Mouse (Mus musculus) hindbrain, embryonic 10.5 days (tissue): ENCODE results near the gene Gpx4. TPM values are rescaled to one million over a fixed set of nuclear protein-coding genes. Genes with fewer than 3 reads are reported as not detected.

Experiments
- DNase-seq: peaks from one replicate; pipeline ENCODE4 v3.0.0-alpha.2; 2017; ENCODE audit warnings: low spot score
- H3K27ac ChIP-seq: fragments of 300-500 bp; sonication (generic); 2 replicates; pipeline ENCODE4 v1.5.1; 2016; ENCODE audit warnings: mild to moderate bottlenecking, moderate library complexity
- H3K27me3 ChIP-seq: fragments of 300-500 bp; sonication (generic); 2 replicates; pipeline ENCODE4 v1.6.1; 2016; ENCODE audit warnings: mild to moderate bottlenecking; ENCODE audit not compliant: poor library complexity, insufficient read depth, severe bottlenecking
- H3K36me3 ChIP-seq: fragments of 300-500 bp; sonication (generic); 2 replicates; pipeline ENCODE4 v1.6.1; 2016; ENCODE audit warnings: mild to moderate bottlenecking, moderate library complexity
- H3K4me1 ChIP-seq: fragments of 300-500 bp; sonication (generic); replicated peaks from 2 replicates; pipeline ENCODE4 v1.6.1; 2016; ENCODE audit warnings: mild to moderate bottlenecking
- H3K4me3 ChIP-seq: fragments of 300-500 bp; sonication (generic); 2 replicates; pipeline ENCODE4 v1.5.1; 2016; ENCODE audit warnings: mild to moderate bottlenecking, moderate library complexity
- H3K9me3 ChIP-seq: fragments of 300-500 bp; sonication (generic); 2 replicates; pipeline ENCODE4 v1.6.1; 2016; ENCODE audit warnings: mild to moderate bottlenecking, moderate library complexity
- WGBS: fragments of 180-500 bp; shearing (Covaris S2); methylation state at CpG from one replicate; pipeline ENCODE4 v1.1.7; 2016; 5-methylcytosine and 5-hydroxymethylcytosine counted together
- polyA plus RNA-seq: library from polyadenylated mRNA; unstranded; fragments of >200 nt; fragmentation: Nextera tagmentation; extraction: Ambion mirVana; gene quantifications from 2 replicates; pipeline ENCODE4 v1.2.1, GENCODE M21; 2016

The Gpx4 gene
- polyA plus RNA-seq, 1 experiment from 2014 or later = 705 TPM

DNA sequence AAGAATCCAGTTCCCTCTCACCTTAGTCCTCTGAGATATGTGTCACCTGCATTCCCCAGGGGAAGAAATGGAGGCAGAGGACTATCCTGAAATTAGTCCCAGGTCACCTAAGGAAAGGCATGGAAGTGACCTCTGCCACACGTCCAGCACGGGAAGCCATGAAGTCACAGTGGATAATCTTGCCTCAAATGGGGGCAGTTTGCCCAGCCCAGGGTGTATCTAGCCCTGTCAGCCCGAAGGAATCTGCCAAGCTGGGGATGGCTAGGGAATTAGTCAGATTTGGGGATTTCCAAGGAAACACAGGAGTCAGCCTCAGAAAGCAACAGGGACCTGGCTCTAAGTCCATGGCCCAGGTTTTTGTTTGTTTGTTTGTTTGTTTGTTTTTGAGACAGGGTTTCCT lies 57.2 kb downstream of the Gpx4 start:
- no peak for DNase-seq
- H3K4me1 ChIP-seq = peaks cover 34% of the 10 kb centered on the region
- H3K36me3 ChIP-seq = no peaks in the 10 kb centered on the region
- H3K27me3 ChIP-seq = no peaks in the 10 kb centered on the region
- H3K9me3 ChIP-seq = no peaks in the 10 kb centered on the region
- H3K27ac ChIP-seq = no peak overlapping the region
- no peak overlapping the region for H3K4me3 ChIP-seq
- 79% methylated on average over 3 of the region's 3 CpGs for WGBS

DNA sequence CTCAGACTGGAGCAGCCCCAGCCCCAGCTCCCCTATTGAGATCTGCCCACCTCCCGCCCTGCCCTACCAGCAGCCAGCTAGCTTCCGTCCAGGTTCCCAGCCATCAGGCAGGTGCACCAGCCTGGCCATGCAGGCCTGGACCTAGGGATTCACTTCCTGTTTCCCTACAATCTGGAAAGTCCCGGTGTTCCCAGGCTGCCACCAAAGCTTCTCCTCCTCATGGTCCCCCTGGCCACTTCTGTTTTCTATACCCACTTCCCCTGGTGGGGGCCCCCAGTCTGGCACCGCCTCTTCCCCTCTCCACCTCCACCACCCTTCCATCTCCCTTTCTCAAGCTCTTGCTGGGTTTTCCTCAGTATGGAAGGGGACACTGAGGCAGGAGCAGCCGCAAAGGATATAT lies 58.5 kb downstream of the Gpx4 start, which contains the start of gene Sbno2:
Gene Sbno2 (minus strand): TSS at position 112 of the 400 bp plus-strand sequence.
- DNase-seq = no peak
- Histone ChIP-seq H3K4me3 (no peak within 1 kb of the TSS), H3K4me1 (peaks cover 23% of the 10 kb centered on the region), H3K36me3 (no peaks in the 10 kb centered on the region), H3K27ac (0 out of 2 replicates have a peak within 1 kb of the TSS, but pooled peaks have one; percentile 35), H3K27me3 (no peaks in the 10 kb centered on the region), H3K9me3 (no peaks in the 10 kb centered on the region)
- 68% methylated on average over 5 of the region's 5 CpGs for WGBS

DNA sequence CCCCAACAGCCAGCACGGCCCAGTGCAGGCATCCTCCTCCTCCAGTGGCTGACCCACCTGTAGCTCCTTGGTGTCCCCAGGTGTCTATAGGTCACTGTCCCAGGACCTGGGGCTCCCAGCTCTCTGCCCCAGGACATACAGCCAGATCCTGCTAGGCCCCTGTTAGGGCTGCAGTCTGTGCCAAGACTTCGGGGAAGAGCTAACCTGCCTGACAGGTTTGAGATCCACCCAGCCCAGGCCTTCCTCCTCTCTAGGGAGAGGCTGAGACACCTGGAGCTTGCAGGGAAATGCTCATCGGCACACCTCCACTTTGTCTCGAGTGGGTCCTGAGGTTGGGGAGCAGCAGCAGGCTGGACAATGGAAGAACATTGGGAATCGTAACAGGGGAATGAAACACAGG lies 59.0 kb downstream of the Gpx4 start:
- no peaks in the 10 kb centered on the region for H3K36me3 ChIP-seq
- no peak for DNase-seq
- no peaks in the 10 kb centered on the region for H3K9me3 ChIP-seq
- H3K4me1 ChIP-seq = peaks cover 19% of the 10 kb centered on the region
- H3K4me3 ChIP-seq = no peak overlapping the region
- 69% methylated on average over 5 of the region's 5 CpGs for WGBS
- H3K27me3 ChIP-seq = no peaks in the 10 kb centered on the region
- no peak overlapping the region for H3K27ac ChIP-seq

Other genes with a start within 250 kb of the Gpx4 start
- 1.0 and 2.4 TPM in 2 replicates for gene Misp, start 226.2 kb upstream of the Gpx4 start, polyA plus RNA-seq
- gene Ptbp1, start 192.7 kb upstream of the Gpx4 start, polyA plus RNA-seq = 288 and 338 TPM in 2 replicates
- 10.0 and 15.1 TPM in 2 replicates for gene Prtn3, start 172.7 kb upstream of the Gpx4 start, polyA plus RNA-seq
- 122 and 205 TPM in 2 replicates for gene Plppr3, start 172.5 kb upstream of the Gpx4 start, polyA plus RNA-seq
- not detected in 2 replicates for gene Elane, start 160.9 kb upstream of the Gpx4 start, polyA plus RNA-seq
- not detected in 2 replicates for gene Cfd, start 156.3 kb upstream of the Gpx4 start, polyA plus RNA-seq
- gene Med16, start 138.2 kb upstream of the Gpx4 start, polyA plus RNA-seq = 68.3 and 77.3 TPM in 2 replicates
- gene Gm26602, start 136.3 kb upstream of the Gpx4 start, polyA plus RNA-seq = 2.6 and 4.5 TPM in 2 replicates
- gene Kiss1r, start 130.2 kb upstream of the Gpx4 start, polyA plus RNA-seq = 0.72 and 0.80 TPM in 2 replicates
- 130 and 152 TPM in 2 replicates for gene R3hdm4, start 126.0 kb upstream of the Gpx4 start, polyA plus RNA-seq
- 11.1 and 15.0 TPM in 2 replicates for gene Arid3a, start 120.1 kb upstream of the Gpx4 start, polyA plus RNA-seq
- 128 and 140 TPM in 2 replicates for gene Wdr18, start 87.0 kb upstream of the Gpx4 start, polyA plus RNA-seq
- 0.35 TPM in 2 replicates for gene Grin3b, start 76.5 kb upstream of the Gpx4 start, polyA plus RNA-seq
- 11.8 and 13.1 TPM in 2 replicates for gene Tmem259, start 62.8 kb upstream of the Gpx4 start, polyA plus RNA-seq
- 201 and 223 TPM in 2 replicates for gene Cnn2, start 58.6 kb upstream of the Gpx4 start, polyA plus RNA-seq
- 4.4 and 6.0 TPM in 2 replicates for gene Abca7, start 50.7 kb upstream of the Gpx4 start, polyA plus RNA-seq
- 8.4 and 9.0 TPM in 2 replicates for gene Arhgap45, start 30.5 kb upstream of the Gpx4 start, polyA plus RNA-seq
- 261 and 268 TPM in 2 replicates for gene Polr2e, start 7.4 kb upstream of the Gpx4 start, polyA plus RNA-seq
- 16.8 and 17.2 TPM in 2 replicates for gene Sbno2, start 58.4 kb downstream of the Gpx4 start, polyA plus RNA-seq
- 18.5 and 21.1 TPM in 2 replicates for gene Stk11, start 68.6 kb downstream of the Gpx4 start, polyA plus RNA-seq
- 484 and 504 TPM in 2 replicates for gene Atp5d, start 91.5 kb downstream of the Gpx4 start, polyA plus RNA-seq
- 7.1 and 15.0 TPM in 2 replicates for gene Cbarp, start 93.7 kb downstream of the Gpx4 start, polyA plus RNA-seq
- gene Midn, start 101.1 kb downstream of the Gpx4 start, polyA plus RNA-seq = 22.3 and 24.6 TPM in 2 replicates
- 95.3 and 153 TPM in 2 replicates for gene Cirbp, start 118.8 kb downstream of the Gpx4 start, polyA plus RNA-seq
- 12.9 and 14.4 TPM in 2 replicates for gene 1600002K03Rik, start 125.8 kb downstream of the Gpx4 start, polyA plus RNA-seq
- 41.3 and 43.7 TPM in 2 replicates for gene Efna2, start 132.3 kb downstream of the Gpx4 start, polyA plus RNA-seq
- gene Mum1, start 179.3 kb downstream of the Gpx4 start, polyA plus RNA-seq = 63.6 and 102 TPM in 2 replicates
- 303 and 313 TPM in 2 replicates for gene Ndufs7, start 202.0 kb downstream of the Gpx4 start, polyA plus RNA-seq
- gene Gamt, start 213.8 kb downstream of the Gpx4 start, polyA plus RNA-seq = 38.3 and 45.1 TPM in 2 replicates
- 51.0 and 51.2 TPM in 2 replicates for gene Dazap1, start 214.3 kb downstream of the Gpx4 start, polyA plus RNA-seq
- gene Rps15, start 245.3 kb downstream of the Gpx4 start, polyA plus RNA-seq = 971 and 1,039 TPM in 2 replicates
- 30.4 and 86.1 TPM in 2 replicates for gene Apc2, start 248.8 kb downstream of the Gpx4 start, polyA plus RNA-seq